Mouse (Mus musculus) CH12.LX (cell line): ENCODE measurements around the gene Rangrf. TPM values are rescaled to one million over a fixed set of nuclear protein-coding genes. Genes with fewer than 3 reads are reported as not detected.
A peak's percentile ranks its signal among the peaks of the same experiment; 100 is the strongest.
"Not testable (repeated sequence)": the region's sequence is repeated elsewhere in the genome, so short reads cannot be mapped to it uniquely, and the experiment has no call there.

Experiments used
- DNase-seq: peaks from one replicate; pipeline ENCODE4 v3.0.0-alpha.2; 2013; ENCODE audit errors: extremely low read depth
- H3K27ac ChIP-seq: 2 replicates; pipeline ENCODE4 v1.5.1; 2012; ENCODE audit warnings: low read depth, mild to moderate bottlenecking, control low read depth, moderate library complexity; ENCODE audit not compliant: insufficient read depth
- H3K27me3 ChIP-seq: replicated peaks from 2 replicates; pipeline ENCODE3; 2012; ENCODE audit warnings: inconsistent platforms
- H3K36me3 ChIP-seq, 2 experiments: replicated peaks in 1 of 2; 2 replicates each; pipeline versions ENCODE3 to v1.6.1; 2012; ENCODE audit warnings: inconsistent platforms in 1 of 2, low read length in 1 of 2, mild to moderate bottlenecking in 1 of 2, mixed read lengths in 1 of 2, moderate library complexity in 1 of 2; ENCODE audit not compliant: control insufficient read depth in 1 of 2, insufficient read depth in 1 of 2
- H3K4me1 ChIP-seq, 2 experiments: 2 replicates each; pipeline ENCODE4 v1.6.1; 2012; ENCODE audit warnings: inconsistent platforms in 1 of 2, moderate library complexity in 1 of 2; ENCODE audit not compliant: insufficient read depth in 2 of 2, control insufficient read depth in 1 of 2
- H3K4me2 ChIP-seq: 2 replicates; pipeline ENCODE4 v1.6.1; 2012; ENCODE audit warnings: low read depth, mild to moderate bottlenecking, control low read depth; ENCODE audit not compliant: poor library complexity, insufficient read depth, severe bottlenecking
- H3K4me3 ChIP-seq, 3 experiments: fragments of 150-350 bp in 1 of 3; sonication (generic) in 1 of 3; replicated peaks in 1 of 3; 2 replicates each; pipeline versions ENCODE3 to v1.5.1; 2011 to 2012; ENCODE audit warnings: low read depth in 2 of 3, low read length in 2 of 3, mild to moderate bottlenecking in 2 of 3, moderate library complexity in 2 of 3, control low read depth in 1 of 3, improper control_type of control experiment in 1 of 3, inconsistent platforms in 1 of 3, mixed read lengths in 1 of 3; ENCODE audit not compliant: poor library complexity in 1 of 3
- H3K79me2 ChIP-seq: replicated peaks from 2 replicates; pipeline ENCODE4 v1.6.1; 2012; ENCODE audit warnings: mild to moderate bottlenecking, moderate library complexity; ENCODE audit not compliant: control insufficient read depth, poor library complexity, insufficient read depth, severe bottlenecking; ENCODE audit errors: extremely low read depth
- H3K9ac ChIP-seq: 2 replicates; pipeline ENCODE4 v1.6.1; 2012; ENCODE audit warnings: low read depth, mild to moderate bottlenecking, control low read depth, moderate library complexity; ENCODE audit not compliant: insufficient read depth
- H3K9me3 ChIP-seq: replicated peaks from 2 replicates; pipeline ENCODE3; 2012; ENCODE audit warnings: low read length, inconsistent platforms, mixed read lengths
- BHLHE40 ChIP-seq: IDR thresholded peaks from 2 replicates; pipeline ENCODE4 v1.6.1; 2011; ENCODE audit warnings: mild to moderate bottlenecking, low read depth, low read length, improper control_type of control experiment
- CHD2 ChIP-seq: IDR thresholded peaks from 2 replicates; pipeline ENCODE4 v1.6.1; 2011; ENCODE audit warnings: low read length, improper control_type of control experiment
- E2F4 ChIP-seq: IDR thresholded peaks from 2 replicates; pipeline ENCODE4 v1.6.1; 2011; ENCODE audit warnings: low read depth, low read length, improper control_type of control experiment; ENCODE audit not compliant: insufficient replicate concordance
- ELF1 ChIP-seq: IDR thresholded peaks from 2 replicates; pipeline ENCODE4 v1.6.1; 2014; ENCODE audit warnings: low read depth, mild to moderate bottlenecking, inconsistent platforms, low read length, improper control_type of control experiment
- ETS1 ChIP-seq: conservative IDR thresholded peaks from 2 replicates; pipeline ENCODE4 v1.6.1; 2012; ENCODE audit warnings: low read depth, mild to moderate bottlenecking, inconsistent platforms, low read length, improper control_type of control experiment, moderate library complexity
- IRF4 ChIP-seq: IDR thresholded peaks from 2 replicates; pipeline ENCODE4 v1.6.1; 2014; ENCODE audit warnings: low read depth, mild to moderate bottlenecking, inconsistent platforms, low read length, improper control_type of control experiment
- JUN ChIP-seq: IDR thresholded peaks from 2 replicates; pipeline ENCODE4 v1.6.1; 2011; ENCODE audit warnings: low read depth, mild to moderate bottlenecking, low read length, improper control_type of control experiment, moderate library complexity; ENCODE audit not compliant: insufficient read depth
- KAT2A ChIP-seq: IDR thresholded peaks from 2 replicates; pipeline ENCODE4 v1.6.1; 2012; ENCODE audit warnings: low read length, improper control_type of control experiment, inconsistent platforms; ENCODE audit not compliant: insufficient replicate concordance
- MAFK ChIP-seq: IDR thresholded peaks from 2 replicates; pipeline ENCODE4 v1.6.1; 2011; ENCODE audit warnings: low read length, improper control_type of control experiment; ENCODE audit not compliant: insufficient replicate concordance
- MEF2A ChIP-seq: IDR thresholded peaks from 2 replicates; pipeline ENCODE4 v1.6.1; 2014; ENCODE audit warnings: low read depth, mild to moderate bottlenecking, inconsistent platforms, low read length, improper control_type of control experiment, borderline replicate concordance
- NRF1 ChIP-seq: IDR thresholded peaks from 2 replicates; pipeline ENCODE4 v1.6.1; 2014; ENCODE audit warnings: low read depth, mild to moderate bottlenecking, inconsistent platforms, low read length, improper control_type of control experiment, moderate library complexity
- PAX5 ChIP-seq: IDR thresholded peaks from 2 replicates; pipeline ENCODE4 v1.6.1; 2012; ENCODE audit warnings: low read length, inconsistent platforms, mixed read lengths
- POLR2A ChIP-seq: IDR thresholded peaks from 2 replicates; pipeline ENCODE4 v1.6.1; 2011; ENCODE audit warnings: low read depth, mild to moderate bottlenecking, improper control_type of control experiment, low read length
- POLR2AphosphoS2 ChIP-seq: IDR thresholded peaks from 2 replicates; pipeline ENCODE4 v1.6.1; 2011; ENCODE audit warnings: low read depth, low read length, improper control_type of control experiment
- RAD21 ChIP-seq: IDR thresholded peaks from 2 replicates; pipeline ENCODE4 v1.6.1; 2011; ENCODE audit warnings: low read depth, mild to moderate bottlenecking, low read length, improper control_type of control experiment, moderate library complexity
- SIN3A ChIP-seq: IDR thresholded peaks from 2 replicates; pipeline ENCODE4 v1.6.1; 2012; ENCODE audit warnings: low read length, improper control_type of control experiment, inconsistent platforms
- TBP ChIP-seq: conservative IDR thresholded peaks from 2 replicates; pipeline ENCODE4 v1.6.1; 2011; ENCODE audit warnings: low read depth, low read length, improper control_type of control experiment
- USF1 ChIP-seq: IDR thresholded peaks from 2 replicates; pipeline ENCODE4 v1.6.1; 2014; ENCODE audit warnings: low read depth, mild to moderate bottlenecking, inconsistent platforms, low read length, improper control_type of control experiment
- ZKSCAN1 ChIP-seq: IDR thresholded peaks from 2 replicates; pipeline ENCODE4 v1.6.1; 2012; ENCODE audit warnings: low read depth, inconsistent platforms, low read length, improper control_type of control experiment, borderline replicate concordance
- ZNF384 ChIP-seq: IDR thresholded peaks from 2 replicates; pipeline ENCODE4 v1.6.1; 2012; ENCODE audit warnings: low read depth, low read length, improper control_type of control experiment, inconsistent platforms
- dilution Hi-C: fragments of 300-500 bp; cut with MboI; formaldehyde crosslinking; loops from 2 replicates; pipeline ENCODE4 v1.14.3; 2020; ENCODE audit warnings: low sequenced_read_pairs; ENCODE audit not compliant: extremely low pct_unique_long_range_greater_than_20kb, extremely low pct_ligation_motif_present
- in situ Hi-C: fragments of 300-500 bp; cut with MboI; formaldehyde crosslinking; loops from 3 replicates; pipeline ENCODE4 v1.14.3; 2019; ENCODE audit warnings: low sequenced_read_pairs, low pct_ligation_motif_present, low pct_unique_long_range_greater_than_20kb, mixed read lengths
- polyA plus RNA-seq: library from polyadenylated mRNA; unstranded; fragments of >175 nt; gene quantifications from 2 replicates; pipeline ENCODE4 v1.2.1, GENCODE M21; 2012; ENCODE audit warnings: low read depth; ENCODE audit not compliant: insufficient read length
- total RNA-seq, 2 experiments: library from RNA; depleted of rRNA; stranded (reverse); fragments of 300-350 nt in 1 of 2; fragments of >200 nt in 1 of 2; gene quantifications; 2 replicates each; pipeline ENCODE4 v1.2.3; 2012 to 2014

Gene Rangrf
- total and polyA plus RNA-seq, 3 experiments = 106 to 158 (median 111) TPM

DNA sequence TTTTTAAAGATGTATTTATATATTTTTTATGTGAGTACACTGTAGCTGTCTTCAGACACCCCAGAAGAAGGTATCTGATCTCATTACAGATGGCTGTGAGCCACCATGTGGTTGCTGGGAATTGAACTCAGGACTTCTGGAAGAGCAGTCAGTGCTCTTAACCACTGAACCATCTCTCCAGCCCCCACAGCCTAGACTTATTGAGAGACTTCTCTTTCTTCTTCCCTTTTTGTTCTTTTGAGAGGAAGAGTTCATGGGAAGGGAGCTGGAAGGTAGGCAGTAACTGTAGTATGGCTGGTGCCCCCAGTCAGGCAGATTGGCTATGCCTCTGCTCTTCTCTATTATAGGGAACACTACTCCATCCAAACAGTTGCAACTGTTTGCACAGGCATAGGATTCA is 31.6 kb upstream of the Rangrf start:
- Histone ChIP-seq H3K79me2 (peaks cover 53% of the 10 kb centered on the region), H3K4me3 (peak overlapping the region in 1 of 3 experiments; percentile 68), H3K4me2 (0 out of 2 replicates have a peak overlapping the region, but pooled peaks have one; percentile 91), H3K4me1 (peaks cover 10 to 51% of the 10 kb centered on the region in 2 experiments), H3K36me3 (peaks cover 17 to 55% of the 10 kb centered on the region in 2 experiments)
- H3K27ac ChIP-seq, H3K9ac ChIP-seq, dilution Hi-C loops, H3K9me3 ChIP-seq, DNase-seq, in situ Hi-C loops, H3K27me3 ChIP-seq: not testable (repeated sequence)

DNA sequence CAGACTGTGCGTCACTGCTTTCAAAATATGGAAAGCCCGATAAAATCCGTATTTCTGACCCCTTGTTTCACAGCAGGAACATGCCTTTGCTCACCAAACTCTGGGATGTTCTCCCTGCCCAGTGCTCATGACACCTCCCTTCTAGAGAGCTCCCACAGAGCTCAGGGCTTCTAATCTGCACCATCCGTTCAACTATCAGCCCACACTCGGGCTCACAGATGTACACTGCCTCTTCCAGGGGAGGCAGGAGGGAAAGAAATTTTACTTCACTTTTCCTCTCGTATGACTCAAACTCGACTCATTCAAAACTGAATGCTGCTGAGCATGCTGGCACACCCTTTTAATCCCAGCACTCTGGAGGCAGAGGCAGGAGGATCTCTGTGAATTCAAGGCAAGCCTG is 30.2 kb upstream of the Rangrf start:
- Histone ChIP-seq H3K36me3 (peaks cover 31 to 69% of the 10 kb centered on the region in 2 experiments), H3K9ac (no peak overlapping the region)
- TF ChIP-seq JUN = no peak
- no peak for TF ChIP-seq PAX5
- TF ChIP-seq USF1 = no peak
- no peak for TF ChIP-seq NRF1
- no peak for TF ChIP-seq BHLHE40
- TF ChIP-seq MEF2A = no peak
- TF ChIP-seq ELF1 = no peak
- no peak for TF ChIP-seq CHD2
- no peak for TF ChIP-seq ZKSCAN1
- TF ChIP-seq MAFK = no peak
- no peak for TF ChIP-seq ETS1
- TF ChIP-seq ZNF384 = no peak
- TF ChIP-seq KAT2A = no peak
- TF ChIP-seq TBP = no peak
- TF ChIP-seq RAD21 = no peak
- TF ChIP-seq E2F4 = no peak
- TF ChIP-seq IRF4 = no peak
- no peak for TF ChIP-seq POLR2AphosphoS2
- no peak for TF ChIP-seq POLR2A
- no peak for TF ChIP-seq SIN3A
- TF ChIP-seq, all 38 proteins: peak for 0
- Histone ChIP-seq H3K4me1 (peaks cover 10 to 45% of the 10 kb centered on the region in 2 experiments), H3K27ac (no peak overlapping the region), H3K27me3 (no peaks in the 10 kb centered on the region), H3K79me2 (peaks cover 53% of the 10 kb centered on the region), H3K4me2 (no peak overlapping the region), H3K9me3 (no peaks in the 10 kb centered on the region), H3K4me3 (no peak overlapping the region)
- in situ Hi-C loops (no loop called here), dilution Hi-C loops (no loop called here)
- no peak for DNase-seq
